Mouse (Mus musculus) erythroblast, embryonic 14.5 days (primary cell): ENCODE results near the gene Helt. TPM values are rescaled to one million over a fixed set of nuclear protein-coding genes. Genes with fewer than 3 reads are reported as not detected.

Experiments used
- H3K27me3 ChIP-seq: 2 replicates; pipeline ENCODE4 v1.6.1; 2012; ENCODE audit warnings: inconsistent platforms; ENCODE audit not compliant: control insufficient read depth
- H3K36me3 ChIP-seq: 2 replicates; pipeline ENCODE4 v1.6.1; 2012; ENCODE audit warnings: mild to moderate bottlenecking, inconsistent platforms; ENCODE audit not compliant: control insufficient read depth
- H3K4me1 ChIP-seq: 2 replicates; pipeline ENCODE4 v1.6.1; 2012; ENCODE audit warnings: inconsistent platforms; ENCODE audit not compliant: control insufficient read depth
- H3K4me3 ChIP-seq: replicated peaks from 2 replicates; pipeline ENCODE3; 2012; ENCODE audit warnings: moderate library complexity, mild to moderate bottlenecking, inconsistent platforms
- H3K9me3 ChIP-seq: 2 replicates; pipeline ENCODE4 v1.6.1; 2012; ENCODE audit warnings: low read length, inconsistent platforms, mixed read lengths; ENCODE audit not compliant: control insufficient read depth
- GATA1 ChIP-seq: IDR thresholded peaks from 2 replicates; pipeline ENCODE4 v1.6.1; 2012; ENCODE audit warnings: low read length, inconsistent platforms, mixed read lengths
- TAL1 ChIP-seq: IDR thresholded peaks from 3 replicates; pipeline ENCODE4 v1.6.1; 2012; ENCODE audit warnings: low read length, inconsistent platforms, mixed read lengths
- polyA plus RNA-seq: library from polyadenylated mRNA; stranded (reverse); fragments of >175 nt; gene quantifications from 2 replicates; pipeline ENCODE4 v1.2.3, GENCODE M21; 2012

Gene Helt
- polyA plus RNA-seq, 1 experiment, result not detected

- Histone ChIP-seq H3K36me3 (no peaks in the 10 kb centered on the region), H3K9me3 (peaks cover 5% of the 10 kb centered on the region; the same call in 1 of the 2 replicates), H3K4me1 (no peaks in the 10 kb centered on the region), H3K4me3 (no peak overlapping the region), H3K27me3 (no peaks in the 10 kb centered on the region)
- TF ChIP-seq TAL1 (no peak), GATA1 (no peak)
These were observed 32.2 kb upstream of the Helt start for GRCm38 (mm10) chr8:46326715-46327114.

DNA sequence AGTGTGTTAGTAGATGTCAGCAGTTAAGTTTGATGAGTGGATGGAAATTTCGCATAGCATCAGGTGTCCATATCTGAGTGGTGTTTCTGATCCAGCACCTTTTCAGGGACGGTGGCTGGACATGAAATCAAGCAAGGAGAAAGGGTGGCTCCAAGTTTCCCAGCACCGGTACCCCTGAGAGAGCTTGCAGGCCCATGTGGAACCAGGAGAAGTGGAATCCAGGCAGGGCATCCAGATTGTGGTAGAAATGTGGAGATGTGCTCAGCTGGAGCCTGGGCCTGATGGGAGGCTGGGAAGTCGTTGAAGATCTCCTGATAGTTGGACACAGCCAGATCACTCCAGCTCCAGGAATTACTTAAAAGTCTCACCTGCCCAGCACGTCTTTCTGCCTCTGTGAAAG is 30.2 kb upstream of the Helt start:
- Histone ChIP-seq H3K27me3 (no peaks in the 10 kb centered on the region), H3K36me3 (no peaks in the 10 kb centered on the region), H3K9me3 (peaks cover 7% of the 10 kb centered on the region), H3K4me1 (no peaks in the 10 kb centered on the region), H3K4me3 (no peak overlapping the region)
- TF ChIP-seq TAL1, result no peak

GRCm38 (mm10) chr8:46323672-46324191 is 29.3 kb upstream of the Helt start:
- Histone ChIP-seq H3K36me3 (no peaks in the 10 kb centered on the region), H3K27me3 (no peaks in the 10 kb centered on the region), H3K9me3 (peaks cover 7% of the 10 kb centered on the region), H3K4me3 (no peak overlapping the region), H3K4me1 (no peaks in the 10 kb centered on the region)
- TF ChIP-seq TAL1, result no peak
- TF ChIP-seq GATA1, result no peak

DNA sequence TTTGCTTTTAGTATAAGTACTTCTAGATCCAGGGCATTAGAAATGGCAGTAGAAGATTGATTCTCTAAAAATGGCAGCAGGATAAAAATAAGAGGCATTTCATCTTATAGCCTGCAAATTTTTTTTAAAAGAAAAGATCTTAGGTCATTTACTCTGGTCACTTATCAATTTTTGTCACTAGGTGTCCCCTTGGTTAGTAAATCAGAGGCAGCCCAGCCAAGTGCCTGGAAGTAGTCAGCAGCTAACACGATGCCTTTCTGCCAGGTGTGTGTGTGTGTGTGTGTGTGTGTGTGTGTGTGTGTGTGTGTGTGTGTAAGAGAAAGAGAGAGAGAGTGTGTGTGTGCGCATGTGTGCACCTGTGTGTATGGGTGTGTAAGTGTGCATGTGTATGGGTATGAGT is 28.4 kb upstream of the Helt start:
- Histone ChIP-seq H3K27me3 (no peaks in the 10 kb centered on the region), H3K9me3 (peaks cover 7% of the 10 kb centered on the region), H3K4me1 (no peaks in the 10 kb centered on the region), H3K4me3 (no peak overlapping the region), H3K36me3 (no peaks in the 10 kb centered on the region)
- TF ChIP-seq TAL1, result no peak

DNA sequence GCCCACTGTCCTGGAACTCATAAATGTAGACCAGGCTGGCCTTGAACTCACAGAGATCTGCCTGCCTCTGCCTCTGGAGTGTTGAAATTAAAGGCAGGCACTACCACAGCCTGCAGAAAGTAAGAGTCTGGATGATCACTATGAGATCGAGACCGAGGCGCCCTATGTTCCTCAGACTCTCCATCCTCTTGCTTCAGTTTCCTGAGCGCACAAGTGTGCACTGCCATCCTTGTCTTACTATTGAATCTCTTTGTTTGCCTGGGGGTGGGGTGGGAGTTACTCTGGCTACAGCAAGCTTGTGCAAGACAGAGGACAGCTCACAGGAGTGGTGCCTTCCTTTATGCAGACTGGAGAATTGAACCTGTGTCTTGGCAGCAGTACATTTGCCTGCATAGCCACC is 27.9 kb upstream of the Helt start:
- no peaks in the 10 kb centered on the region for H3K36me3 ChIP-seq
- no peaks in the 10 kb centered on the region for H3K4me1 ChIP-seq
- TF ChIP-seq GATA1 (no peak), TAL1 (no peak)
- H3K9me3 ChIP-seq, result peaks cover 7% of the 10 kb centered on the region
- no peaks in the 10 kb centered on the region for H3K27me3 ChIP-seq
- H3K4me3 ChIP-seq, result no peak overlapping the region

GRCm38 (mm10) chr8:46318802-46319201 is 24.3 kb upstream of the Helt start:
- H3K9me3 ChIP-seq, result peaks cover 4% of the 10 kb centered on the region
- H3K36me3 ChIP-seq, result no peaks in the 10 kb centered on the region
- no peaks in the 10 kb centered on the region for H3K27me3 ChIP-seq
- no peak for TF ChIP-seq GATA1
- TF ChIP-seq TAL1, result no peak
- H3K4me1 ChIP-seq, result no peaks in the 10 kb centered on the region
- no peak overlapping the region for H3K4me3 ChIP-seq

GRCm38 (mm10) chr8:46317161-46317560 is 22.7 kb upstream of the Helt start:
- Histone ChIP-seq H3K36me3 (no peaks in the 10 kb centered on the region), H3K27me3 (no peaks in the 10 kb centered on the region)

DNA sequence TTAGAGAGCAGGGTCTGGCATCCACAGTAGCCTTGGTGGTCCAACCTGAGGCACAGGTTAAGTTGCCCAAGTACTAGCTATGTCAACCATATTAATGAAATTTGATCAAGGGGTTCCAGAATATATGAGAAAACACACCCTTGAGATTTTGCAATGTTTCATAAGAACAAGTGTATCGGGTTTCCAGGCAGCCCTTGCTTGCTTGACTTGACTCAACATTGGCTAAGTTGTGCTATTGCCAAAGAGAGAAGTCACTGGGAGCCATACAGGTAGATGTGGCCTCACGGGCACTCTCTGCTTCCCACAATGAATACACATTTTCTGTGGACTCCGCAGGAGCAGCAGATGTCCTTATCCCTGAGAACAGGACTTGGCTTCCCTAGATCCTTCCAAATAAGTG is 19.3 kb upstream of the Helt start:
- Histone ChIP-seq H3K4me1 (peaks cover 3% of the 10 kb centered on the region), H3K36me3 (no peaks in the 10 kb centered on the region), H3K27me3 (no peaks in the 10 kb centered on the region), H3K4me3 (no peak overlapping the region), H3K9me3 (no peaks in the 10 kb centered on the region)
- TF ChIP-seq TAL1 (no peak), GATA1 (no peak)

More at GRCm38 (mm10) chr8:46317161-46317560, 22.7 kb upstream of the Helt start:
- Histone ChIP-seq H3K9me3 (peaks cover 4% of the 10 kb centered on the region), H3K4me3 (no peak overlapping the region), H3K4me1 (no peaks in the 10 kb centered on the region)
- TF ChIP-seq GATA1 (no peak), TAL1 (no peak)

DNA sequence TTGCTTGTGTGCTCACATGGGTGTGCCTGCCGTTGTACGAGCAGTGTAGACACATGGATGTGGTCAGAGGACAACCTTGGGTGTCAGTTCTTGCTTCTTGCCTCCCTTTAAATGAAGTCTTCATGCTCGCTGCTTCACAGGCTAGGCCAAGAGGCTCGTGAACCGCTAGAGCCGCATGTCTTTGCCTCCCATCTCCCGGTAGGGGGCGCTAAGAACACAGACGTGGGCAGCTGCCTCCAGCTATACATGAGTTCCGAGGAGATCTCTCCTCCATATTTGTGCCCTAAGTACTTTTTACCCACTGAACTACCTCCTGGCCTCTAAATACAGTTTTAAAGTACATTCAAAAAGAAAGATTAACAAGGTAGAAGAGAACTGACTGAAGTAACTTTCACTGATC is 16.7 kb upstream of the Helt start:
- H3K4me3 ChIP-seq, result no peak overlapping the region
- no peaks in the 10 kb centered on the region for H3K36me3 ChIP-seq
- no peaks in the 10 kb centered on the region for H3K9me3 ChIP-seq
- peaks cover 19% of the 10 kb centered on the region for H3K4me1 ChIP-seq
- no peaks in the 10 kb centered on the region for H3K27me3 ChIP-seq
- TF ChIP-seq TAL1 (no peak), GATA1 (no peak)

GRCm38 (mm10) chr8:46308189-46308588 is 13.7 kb upstream of the Helt start:
- Histone ChIP-seq H3K4me3 (no peak overlapping the region), H3K36me3 (no peaks in the 10 kb centered on the region), H3K9me3 (no peaks in the 10 kb centered on the region), H3K4me1 (peaks cover 22% of the 10 kb centered on the region), H3K27me3 (no peaks in the 10 kb centered on the region)
- TF ChIP-seq TAL1 (no peak), GATA1 (no peak)
